Mouse (Mus musculus) CD4-positive naive resting alpha-beta T cell, adult 76 days (primary cell): ENCODE data around the gene Bnip3. TPM values are rescaled to one million over a fixed set of nuclear protein-coding genes. Genes with fewer than 3 reads are reported as not detected.

Experiments used
- total RNA-seq: library from RNA; stranded (reverse); gene quantifications from one replicate; pipeline ENCODE4 v1.2.4, GENCODE M21; 2023

Bnip3 gene
- 3.5 TPM for total RNA-seq

DNA sequence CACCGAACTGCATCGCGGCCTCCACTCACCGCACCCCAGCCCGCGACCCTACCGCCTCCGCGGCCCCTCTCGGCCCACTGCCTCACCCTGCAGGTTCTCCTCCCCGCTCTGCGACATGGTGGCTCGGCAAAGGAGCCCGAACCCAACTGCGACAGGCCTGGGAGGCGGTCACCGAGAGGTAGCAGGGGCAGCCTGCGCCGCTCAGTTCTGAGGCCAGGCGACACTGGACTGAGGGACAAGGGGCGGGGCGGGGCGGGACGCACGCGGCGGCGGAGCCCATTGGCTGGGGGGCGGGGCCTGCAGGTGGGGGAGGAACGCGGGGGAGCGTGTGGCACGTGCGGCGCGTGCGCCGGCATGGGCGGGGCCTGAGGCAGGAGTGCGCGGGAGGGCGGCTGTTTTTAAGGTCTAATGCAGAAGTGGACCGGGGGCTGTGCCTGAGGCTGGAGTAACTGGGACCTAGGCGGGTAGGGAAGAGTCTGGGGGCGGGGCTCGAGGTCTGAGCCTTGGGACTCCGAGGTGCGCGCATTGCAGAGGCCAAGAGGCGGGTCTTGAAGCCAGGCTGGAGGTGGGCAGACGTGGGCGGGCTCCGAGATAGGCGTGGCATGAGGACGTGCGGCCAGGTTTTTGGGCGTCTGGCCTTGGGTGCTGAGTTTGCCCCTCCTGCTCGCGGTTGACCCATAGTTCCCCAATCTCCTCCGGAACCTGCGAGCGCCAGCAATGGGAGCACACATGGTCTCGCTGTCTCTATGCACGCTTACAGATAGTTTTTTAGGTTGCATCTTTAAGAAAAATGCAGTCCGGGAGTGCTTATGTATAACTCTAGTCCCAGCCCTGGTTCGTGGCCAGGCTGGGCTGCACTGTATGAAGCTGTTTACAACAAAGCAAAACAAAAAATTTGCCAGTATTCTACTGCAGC lies at the start of gene Bnip3:
Bnip3 (minus strand) TSS at position 243 of the 916 bp plus-strand sequence.

GRCm38 (mm10) chr7:138940612-138941461 lies 31.5 kb upstream of the Bnip3 start, which contains the start of gene Jakmip3:
Gene Jakmip3 (plus strand): TSS chr7:138940730.

DNA sequence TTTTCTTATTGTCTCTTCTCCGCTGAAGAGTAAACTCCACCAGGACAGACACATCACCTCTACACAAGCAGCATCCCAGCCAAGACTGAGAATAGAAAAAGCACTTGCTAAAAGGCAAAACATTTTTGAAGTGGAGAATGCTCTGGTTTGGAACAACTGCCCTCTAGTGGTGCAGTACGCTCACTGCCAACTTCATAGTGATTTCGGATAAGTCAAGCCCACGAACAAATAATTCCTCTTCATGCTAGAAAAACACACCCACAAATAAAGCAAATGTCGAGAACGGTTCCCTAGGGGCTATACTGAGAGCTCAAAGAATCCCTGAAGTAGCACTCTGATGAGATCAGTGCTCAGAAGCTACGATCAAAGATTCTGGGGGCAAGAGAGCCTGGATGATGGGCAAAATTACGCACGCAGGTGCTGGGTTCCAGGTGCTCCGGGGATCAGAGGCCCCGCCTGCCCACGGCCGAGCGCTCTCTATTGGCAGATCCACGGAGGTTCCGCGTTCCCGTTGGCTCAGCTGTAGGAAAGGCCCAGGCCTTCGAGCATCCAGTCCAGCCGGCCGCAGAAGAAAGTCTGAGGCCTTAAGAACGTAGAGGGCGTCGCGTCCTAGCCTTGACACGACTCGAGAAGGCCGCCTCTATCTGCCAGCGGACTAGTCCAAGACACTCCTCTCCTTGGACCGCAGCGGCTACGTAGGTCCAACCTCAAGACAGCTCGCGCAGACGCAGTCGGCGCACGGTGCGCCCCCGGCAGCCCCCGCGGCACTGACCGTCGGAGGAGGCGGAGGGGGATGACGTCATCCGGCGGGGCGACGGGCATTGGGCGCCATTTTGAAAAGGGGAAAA lies 63.6 kb downstream of the Bnip3 start, which contains the start of the genes Ppp2r2d and Mapk1ip1:
Ppp2r2d (plus strand) TSS at position 536 of the 848 bp plus-strand sequence.
Mapk1ip1 (minus strand) TSS at position 730 of the 848 bp plus-strand sequence.

Other genes starting within 250 kb of the Bnip3 start
- 79.8 TPM for gene Ppp2r2d, start 63.4 kb downstream of the Bnip3 start, total RNA-seq
- 47.4 TPM for gene Mapk1ip1, start 63.2 kb downstream of the Bnip3 start, total RNA-seq
- not detected for gene Jakmip3, start 31.2 kb upstream of the Bnip3 start, total RNA-seq
- gene Dpysl4, start 176.5 kb upstream of the Bnip3 start, total RNA-seq: not detected